Mouse (Mus musculus) heart, postnatal 0 days (tissue): Measurements from ENCODE around the gene Qrich1.

ENCODE experiments used
- CTCF ChIP-seq: IDR thresholded peaks from 2 replicates; pipeline ENCODE4 v1.5.1; 2016; ENCODE audit warnings: antibody characterized with exemption, control low read depth, low read depth
- EP300 ChIP-seq: IDR thresholded peaks from 2 replicates; pipeline ENCODE4 v1.6.1; 2016; ENCODE audit warnings: antibody characterized with exemption, low read depth

DNA sequence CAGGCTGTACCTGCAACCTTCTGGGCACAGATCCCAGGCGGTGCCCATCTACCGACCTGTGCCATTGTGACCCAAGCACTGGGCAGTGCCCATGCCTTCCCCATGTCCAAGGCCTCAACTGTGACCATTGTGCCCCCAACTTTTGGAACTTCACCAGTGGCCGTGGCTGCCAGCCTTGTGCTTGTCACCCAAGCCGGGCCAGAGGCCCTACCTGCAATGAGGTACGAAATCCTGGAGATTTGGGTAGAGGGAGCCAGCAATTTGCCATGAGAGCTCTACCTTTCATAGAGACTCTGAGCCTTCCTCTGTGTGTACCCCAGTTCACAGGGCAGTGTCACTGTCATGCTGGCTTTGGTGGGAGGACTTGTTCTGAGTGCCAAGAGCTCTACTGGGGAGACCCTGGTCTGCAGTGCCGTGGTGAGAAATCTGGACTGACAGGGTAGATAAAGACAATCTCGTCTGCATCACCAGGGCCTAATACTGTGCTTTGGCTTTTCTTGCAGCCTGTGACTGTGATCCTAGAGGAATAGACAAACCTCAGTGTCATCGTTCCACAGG is 29.6 kb upstream of the Qrich1 start:
- TF ChIP-seq CTCF (no peak), EP300 (no peak)
